Mouse (Mus musculus) limb, embryonic 14.5 days (tissue): ENCODE results near the gene Slc35f6. TPM values are rescaled to one million over a fixed set of nuclear protein-coding genes. Genes with fewer than 3 reads are reported as not detected.

Experiments
- ATAC-seq: fragments of 200-750 bp; cut with Nextera tagmentation; 2 replicates; pipeline ENCODE4 v1.8.0; 2017; ENCODE audit warnings: low read depth, moderate number of reproducible peaks, moderate TSS enrichment; ENCODE audit not compliant: low FRiP score
- DNase-seq: peaks from one replicate; pipeline ENCODE4 v3.0.0-alpha.2; 2015; ENCODE audit warnings: low spot score
- H3K27ac ChIP-seq: fragments of 300-500 bp; sonication (generic); replicated peaks from 2 replicates; pipeline ENCODE4 v1.5.1; 2014; ENCODE audit warnings: low read depth, mild to moderate bottlenecking, low read length, moderate library complexity, mixed read lengths
- H3K27me3 ChIP-seq: fragments of 300-500 bp; sonication (generic); 2 replicates; pipeline ENCODE4 v1.6.1; 2014; ENCODE audit warnings: low read length, mixed read lengths; ENCODE audit not compliant: control insufficient read depth, insufficient read depth
- H3K36me3 ChIP-seq: fragments of 300-500 bp; sonication (generic); 2 replicates; pipeline ENCODE4 v1.6.1; 2014; ENCODE audit warnings: mild to moderate bottlenecking, low read length, moderate library complexity, mixed read lengths; ENCODE audit not compliant: control insufficient read depth, insufficient read depth
- H3K4me1 ChIP-seq: fragments of 300-500 bp; sonication (generic); 2 replicates; pipeline ENCODE4 v1.6.1; 2014; ENCODE audit warnings: antibody characterized with exemption, low read length, mixed read lengths; ENCODE audit not compliant: control insufficient read depth, insufficient read depth
- H3K4me2 ChIP-seq: fragments of 300-500 bp; sonication (generic); replicated peaks from 2 replicates; pipeline ENCODE4 v1.6.1; 2014; ENCODE audit warnings: low read depth, mild to moderate bottlenecking, low read length, moderate library complexity; ENCODE audit not compliant: severe bottlenecking
- H3K4me3 ChIP-seq: fragments of 300-500 bp; sonication (generic); replicated peaks from 2 replicates; pipeline ENCODE4 v1.5.1; 2014; ENCODE audit warnings: low read length
- H3K9ac ChIP-seq: fragments of 300-500 bp; sonication (generic); 2 replicates; pipeline ENCODE4 v1.6.1; 2014; ENCODE audit warnings: mild to moderate bottlenecking, low read depth, low read length, moderate library complexity; ENCODE audit not compliant: severe bottlenecking
- H3K9me3 ChIP-seq: fragments of 300-500 bp; sonication (generic); 2 replicates; pipeline ENCODE4 v1.6.1; 2016; ENCODE audit warnings: low read length; ENCODE audit not compliant: control insufficient read depth
- POLR2A ChIP-seq: fragments of 200-500 bp; IDR thresholded peaks from 2 replicates; pipeline ENCODE4 v1.8.0; 2012; ENCODE audit warnings: inconsistent platforms, mild to moderate bottlenecking, moderate library complexity, borderline replicate concordance; ENCODE audit not compliant: insufficient read depth, insufficient read length; ENCODE audit errors: extremely low read depth
- WGBS: fragments of 180-500 bp; shearing (Covaris S2); extraction: QIAGEN DNeasy Blood & Tissue Kit; methylation state at CpG from one replicate; pipeline ENCODE4 v1.1.7; 2014; 5-methylcytosine and 5-hydroxymethylcytosine counted together
- polyA plus RNA-seq, 2 experiments: library from polyadenylated mRNA; depleted of rRNA in 1 of 2; stranded (reverse) in 1 of 2; unstranded in 1 of 2; fragments of >200 nt; fragmentation: Nextera tagmentation in 1 of 2; extraction: Ambion mirVana in 1 of 2; gene quantifications; 2 replicates each; pipeline versions ENCODE4 v1.2.1 to v1.2.3; 2012 to 2014

Slc35f6 gene
- polyA plus RNA-seq, 2 experiments: 28.2 to 35.4 TPM

- ATAC-seq (no peak), DNase-seq (no peak)
- no peak overlapping the region for H3K9ac ChIP-seq
- peaks cover 14% of the 10 kb centered on the region; the same call in 1 of the 2 replicates for H3K27me3 ChIP-seq
- no peak overlapping the region for H3K27ac ChIP-seq
- no peak for TF ChIP-seq POLR2A
- H3K4me1 ChIP-seq: peaks cover 11% of the 10 kb centered on the region
- WGBS: 88% methylated on average over 9 of the region's 9 CpGs
- H3K36me3 ChIP-seq: no peaks in the 10 kb centered on the region
- H3K9me3 ChIP-seq: no peaks in the 10 kb centered on the region
- no peak overlapping the region for H3K4me2 ChIP-seq
- H3K4me3 ChIP-seq: no peak overlapping the region; the same call in 1 of the 2 replicates
These were observed 26.4 kb upstream of the Slc35f6 start for GRCm38 (mm10) chr5:30621211-30621790.

- WGBS: 55% methylated on average over 22 of the region's 22 CpGs
- H3K4me3 ChIP-seq: peak overlapping the region; percentile 43
- no peak for ATAC-seq
- H3K27me3 ChIP-seq: peaks cover 14% of the 10 kb centered on the region; the same call in 1 of the 2 replicates
- no peak overlapping the region for H3K27ac ChIP-seq
- H3K4me1 ChIP-seq: peaks cover 11% of the 10 kb centered on the region
- H3K4me2 ChIP-seq: peak overlapping the region; percentile 97
- no peak for DNase-seq
- peak overlapping the region; percentile 49 for H3K9ac ChIP-seq
- no peaks in the 10 kb centered on the region for H3K36me3 ChIP-seq
- no peaks in the 10 kb centered on the region for H3K9me3 ChIP-seq
- TF ChIP-seq POLR2A: no peak
These were observed 25.9 kb upstream of the Slc35f6 start for GRCm38 (mm10) chr5:30621844-30622176.

DNA sequence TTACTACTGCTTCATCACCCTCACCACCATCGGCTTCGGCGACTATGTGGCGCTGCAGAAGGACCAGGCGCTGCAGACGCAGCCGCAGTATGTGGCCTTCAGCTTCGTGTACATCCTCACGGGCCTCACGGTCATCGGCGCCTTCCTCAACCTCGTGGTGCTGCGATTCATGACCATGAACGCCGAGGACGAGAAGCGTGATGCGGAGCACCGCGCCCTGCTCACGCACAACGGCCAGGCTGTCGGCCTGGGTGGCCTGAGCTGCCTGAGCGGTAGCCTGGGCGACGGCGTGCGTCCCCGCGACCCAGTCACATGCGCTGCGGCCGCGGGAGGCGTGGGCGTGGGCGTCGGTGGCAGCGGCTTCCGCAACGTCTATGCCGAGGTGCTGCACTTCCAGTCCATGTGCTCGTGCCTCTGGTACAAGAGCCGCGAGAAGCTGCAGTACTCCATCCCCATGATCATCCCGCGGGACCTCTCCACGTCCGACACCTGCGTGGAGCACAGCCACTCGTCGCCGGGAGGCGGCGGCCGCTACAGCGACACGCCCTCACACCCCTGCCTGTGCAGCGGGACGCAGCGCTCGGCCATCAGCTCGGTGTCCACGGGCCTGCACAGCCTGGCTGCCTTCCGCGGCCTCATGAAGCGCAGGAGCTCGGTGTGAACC, 25.4 kb upstream of the Slc35f6 start:
- ATAC-seq (peak; percentile 66; the same call in 1 of the 2 replicates), DNase-seq (peak; percentile 20)
- 4% methylated on average over 61 of the region's 69 CpGs for WGBS
- Histone ChIP-seq H3K4me1 (peaks cover 11% of the 10 kb centered on the region), H3K4me2 (peak overlapping the region; percentile 97), H3K4me3 (peak overlapping the region; percentile 43), H3K9ac (peak overlapping the region; percentile 49), H3K36me3 (no peaks in the 10 kb centered on the region), H3K27me3 (peaks cover 14% of the 10 kb centered on the region; the same call in 1 of the 2 replicates), H3K27ac (no peak overlapping the region), H3K9me3 (no peaks in the 10 kb centered on the region)
- TF ChIP-seq POLR2A: no peak

DNA sequence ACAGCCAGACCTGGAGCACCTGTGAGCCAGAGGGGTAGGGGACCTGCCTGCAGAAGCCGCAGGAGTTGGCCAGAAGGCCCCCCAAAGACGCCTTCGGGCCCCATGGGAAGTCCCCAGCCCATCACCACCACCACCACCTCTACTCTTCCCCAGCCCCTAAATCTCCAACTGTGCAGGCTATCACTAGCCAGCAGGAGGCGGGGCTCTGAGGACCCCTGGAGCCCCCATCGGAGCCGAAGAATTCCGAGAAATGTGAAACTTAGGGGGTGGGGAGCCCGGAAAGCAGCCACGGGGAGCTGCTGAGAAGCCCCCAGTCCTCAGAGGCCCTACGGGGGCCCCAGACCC, 24.9 kb upstream of the Slc35f6 start:
- peak; percentile 40 for DNase-seq
- H3K4me1 ChIP-seq: peaks cover 11% of the 10 kb centered on the region
- H3K9me3 ChIP-seq: no peaks in the 10 kb centered on the region
- peak; percentile 76; the same call in 1 of the 2 replicates for ATAC-seq
- peak overlapping the region; percentile 49 for H3K9ac ChIP-seq
- H3K27me3 ChIP-seq: peaks cover 14% of the 10 kb centered on the region; the same call in 1 of the 2 replicates
- under 1% methylated on average over 10 of the region's 10 CpGs for WGBS
- TF ChIP-seq POLR2A: no peak
- no peak overlapping the region for H3K27ac ChIP-seq
- peak overlapping the region; percentile 43 for H3K4me3 ChIP-seq
- no peaks in the 10 kb centered on the region for H3K36me3 ChIP-seq
- peak overlapping the region; percentile 97 for H3K4me2 ChIP-seq

- DNase-seq: no peak
- ATAC-seq: no peak
- 0 out of 2 replicates have a peak overlapping the region, but pooled peaks have one; percentile 49 for H3K9ac ChIP-seq
- TF ChIP-seq POLR2A: no peak
- H3K9me3 ChIP-seq: no peaks in the 10 kb centered on the region
- H3K4me3 ChIP-seq: no peak overlapping the region
- peaks cover 11% of the 10 kb centered on the region for H3K4me1 ChIP-seq
- peak overlapping the region; percentile 97 for H3K4me2 ChIP-seq
- peaks cover 14% of the 10 kb centered on the region; the same call in 1 of the 2 replicates for H3K27me3 ChIP-seq
- no peaks in the 10 kb centered on the region for H3K36me3 ChIP-seq
- 34% methylated on average over 2 of the region's 2 CpGs for WGBS
- no peak overlapping the region for H3K27ac ChIP-seq
These were observed 24.4 kb upstream of the Slc35f6 start for GRCm38 (mm10) chr5:30623380-30623779.
